Mouse (Mus musculus) lung, postnatal 14 days (tissue): ENCODE results near the gene Slc23a3.
A peak's percentile ranks its signal among the peaks of the same experiment; 100 is the strongest.

ENCODE experiments used
- DNase-seq: peaks from one replicate; pipeline ENCODE4 v3.0.0; 2021

The Slc23a3 gene

DNA sequence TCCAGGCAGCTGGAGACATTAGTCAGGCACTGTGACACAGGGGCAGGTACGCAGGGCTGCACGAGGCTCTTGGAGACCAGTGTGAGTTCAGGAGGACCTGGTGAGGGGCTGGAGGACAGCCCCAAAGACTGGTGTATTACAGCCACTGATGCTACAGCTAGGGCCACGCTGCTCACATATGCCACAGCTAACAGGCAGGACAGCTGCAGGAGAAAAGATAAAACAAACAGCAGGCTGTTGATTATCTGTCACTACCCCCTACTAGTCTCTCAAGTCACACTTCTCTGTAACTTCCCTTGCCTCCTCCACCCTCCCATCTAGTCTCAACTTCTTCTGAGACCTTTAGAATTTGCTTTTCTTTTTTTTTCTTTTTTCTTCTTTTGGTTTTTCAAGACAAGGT is 3.0 kb upstream of the Slc23a3 start:
- no peak for DNase-seq

DNA sequence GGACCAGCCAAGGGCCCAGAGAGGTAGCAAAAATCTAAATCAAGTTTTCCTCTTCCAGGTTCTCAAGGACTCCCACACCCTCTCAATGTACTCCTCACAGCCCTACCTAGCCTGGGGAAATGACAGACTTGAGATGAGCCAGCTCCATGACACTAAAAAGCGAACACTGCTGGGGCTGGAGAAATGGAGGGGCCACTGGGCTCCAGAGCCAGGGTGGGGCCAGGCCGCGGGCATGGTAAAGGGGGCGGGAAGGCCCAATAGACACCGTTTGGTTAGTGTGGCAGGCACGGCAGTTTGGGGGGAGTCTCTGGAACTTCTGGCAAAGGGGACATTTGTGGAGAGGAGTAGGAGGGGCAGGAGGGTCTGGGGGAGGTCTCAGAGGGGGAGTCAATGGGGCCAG is 2.6 kb upstream of the Slc23a3 start:
- no peak for DNase-seq

DNA sequence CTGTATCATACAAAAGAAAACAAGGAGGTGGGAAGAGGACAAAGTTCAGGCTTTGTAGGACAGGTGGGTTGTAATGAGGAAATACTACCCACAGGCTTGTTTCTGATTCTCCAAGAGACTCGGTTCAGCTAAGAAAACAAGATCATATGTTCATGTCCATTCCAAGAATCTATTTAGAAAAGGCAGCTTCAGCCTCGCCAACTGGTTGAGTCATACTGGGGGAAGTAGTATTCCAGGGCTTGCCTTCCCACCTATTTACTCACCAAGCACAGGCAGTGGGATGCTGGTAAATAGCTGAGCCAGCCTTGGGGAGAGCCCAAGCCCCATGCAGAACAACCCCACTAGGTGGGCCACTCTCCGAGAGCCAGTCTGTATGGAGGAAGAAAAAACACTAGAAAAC is 5.0 kb downstream of the Slc23a3 start:
- no peak for DNase-seq

DNA sequence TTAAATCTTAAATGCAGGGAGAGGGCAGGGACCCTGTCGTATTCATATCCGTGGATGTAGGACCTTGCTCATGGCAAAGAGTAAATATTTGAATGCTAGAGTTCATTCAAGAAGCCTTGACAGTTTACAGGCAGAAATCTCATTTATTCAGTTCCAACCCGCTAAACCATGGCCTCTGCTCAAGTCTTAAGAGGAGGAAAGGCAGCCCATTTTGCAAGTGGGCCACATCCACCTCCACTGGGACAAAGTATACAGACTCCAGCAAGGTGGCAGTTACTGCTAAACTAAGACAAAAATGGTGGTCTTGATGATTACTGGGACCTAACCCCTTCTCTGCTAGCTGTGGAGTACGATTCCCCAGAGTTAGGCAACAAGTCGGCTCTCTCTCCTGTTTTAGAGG is 8.3 kb downstream of the Slc23a3 start:
- no peak for DNase-seq

DNA sequence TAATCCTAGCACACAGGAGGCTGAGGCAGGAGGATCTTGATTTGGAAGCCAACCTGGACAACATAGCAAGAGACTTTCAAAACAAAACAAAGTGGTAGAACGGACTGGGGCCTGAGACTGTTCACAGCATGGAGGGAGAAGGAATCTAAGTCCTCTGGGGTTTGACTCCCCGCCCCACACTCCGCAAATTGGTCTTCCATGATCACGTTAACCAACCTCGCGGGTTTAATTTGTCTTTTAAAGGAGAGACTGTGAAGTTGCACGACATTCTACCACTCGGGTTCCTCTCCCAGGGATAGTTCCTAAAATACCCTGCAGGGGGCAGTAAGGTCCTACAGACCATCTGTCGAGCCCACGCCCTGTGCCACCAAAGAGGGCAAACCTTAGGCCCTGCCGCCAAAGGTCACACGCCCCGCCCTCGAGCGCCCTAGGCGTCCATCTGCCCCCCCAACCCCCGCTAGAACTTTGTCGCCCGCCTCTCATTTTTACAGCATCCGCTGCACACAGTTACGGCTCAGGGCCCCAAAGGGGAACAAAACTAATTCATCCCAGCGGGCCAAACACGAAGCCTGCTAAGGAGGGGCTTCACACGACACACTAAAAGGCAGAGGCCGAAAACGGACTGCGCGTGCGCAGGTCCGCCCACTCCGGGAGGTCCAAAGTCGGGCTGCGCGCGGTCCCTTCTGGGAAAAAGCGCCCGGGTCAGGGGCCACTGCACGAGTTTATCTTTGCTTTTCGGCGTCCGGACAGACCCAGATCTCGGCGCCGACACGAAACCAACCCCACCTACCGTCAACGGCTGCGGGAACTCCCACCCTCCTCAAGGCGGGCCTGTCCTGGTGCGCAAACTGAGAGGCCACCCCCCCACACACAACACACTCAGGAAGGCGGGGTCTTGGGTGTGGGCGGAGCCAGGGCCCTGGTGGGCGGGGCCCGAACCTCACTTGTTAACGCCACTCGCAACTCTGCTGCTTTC is 9.1 kb downstream of the Slc23a3 start, which contains the start of gene Nhej1:
Gene Nhej1 (minus strand): TSS at position 855 of the 976 bp plus-strand sequence.
- peak; percentile 95 for DNase-seq

DNA sequence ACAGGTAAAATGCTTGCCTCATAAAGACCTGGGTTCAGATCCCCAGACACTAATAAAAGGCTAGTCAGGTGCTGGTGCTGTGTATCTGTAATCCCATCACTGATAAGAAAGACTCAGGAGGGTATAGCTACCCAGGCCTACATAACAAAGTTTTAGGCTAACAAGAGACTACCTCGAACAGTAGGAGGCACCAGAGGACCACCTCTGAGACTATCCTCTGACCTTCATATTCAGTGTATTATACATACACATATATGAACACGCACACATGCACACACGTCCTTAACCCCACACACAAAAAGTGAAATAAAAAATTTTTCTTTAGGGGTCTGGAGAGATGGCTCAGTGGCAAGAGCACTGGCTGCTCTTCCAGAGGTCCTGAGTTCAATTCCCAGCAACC is 11.5 kb downstream of the Slc23a3 start:
- peak; percentile 24 for DNase-seq
